Mouse (Mus musculus): Measurements from ENCODE around the gene Gm20388.

Gm20388 gene

DNA sequence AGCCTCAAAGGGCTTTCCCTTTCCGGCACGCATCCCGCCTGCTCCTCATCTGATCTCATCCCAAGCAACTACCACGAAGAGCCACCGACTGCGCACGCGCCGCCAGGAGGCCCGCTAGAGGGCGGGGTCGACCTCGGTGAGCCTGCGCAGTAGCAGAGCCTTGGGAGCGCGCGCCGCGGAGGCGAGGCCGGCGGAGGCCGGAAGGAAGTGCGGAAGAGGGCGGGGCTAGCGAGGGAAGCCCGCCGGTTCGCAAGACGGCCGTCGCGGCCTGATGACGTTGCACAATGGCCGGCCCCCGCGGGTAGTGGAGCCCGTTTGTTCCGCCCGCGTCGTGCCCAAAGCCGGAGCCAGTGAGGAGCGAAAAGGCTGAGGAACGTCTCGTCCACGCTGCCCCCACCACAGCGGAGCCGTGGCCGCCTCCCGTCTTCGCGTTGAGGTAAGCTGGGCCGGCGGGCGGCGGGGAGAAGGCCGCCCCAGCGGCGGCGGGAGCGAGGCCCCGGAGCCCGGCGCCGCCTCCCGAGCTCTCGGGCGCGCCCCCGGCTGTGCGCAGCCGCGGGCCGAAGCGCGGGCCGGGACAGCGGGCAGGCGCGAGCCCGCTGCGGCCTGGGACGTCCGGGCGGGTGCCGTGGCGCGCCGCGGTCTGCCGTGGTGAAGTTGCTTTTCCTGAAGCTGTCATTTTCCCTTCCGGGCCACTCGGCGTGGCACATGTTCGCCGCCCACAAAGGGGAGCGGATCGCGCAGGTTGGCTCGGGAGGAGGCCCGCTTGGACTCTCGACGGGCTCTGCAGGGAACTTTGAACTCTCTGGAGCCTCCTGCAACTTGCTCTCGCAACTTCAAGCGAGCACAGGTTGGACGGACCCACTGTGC lies 2466.0 kb downstream of the Gm20388 start, which contains the start of gene Zc3h18:
Gene Zc3h18, plus strand, starts transcription at position 245 of the 867 bp plus-strand sequence.
- DNase-seq (ENCODE audit: low read depth, low spot score): peak; percentile 99

DNA sequence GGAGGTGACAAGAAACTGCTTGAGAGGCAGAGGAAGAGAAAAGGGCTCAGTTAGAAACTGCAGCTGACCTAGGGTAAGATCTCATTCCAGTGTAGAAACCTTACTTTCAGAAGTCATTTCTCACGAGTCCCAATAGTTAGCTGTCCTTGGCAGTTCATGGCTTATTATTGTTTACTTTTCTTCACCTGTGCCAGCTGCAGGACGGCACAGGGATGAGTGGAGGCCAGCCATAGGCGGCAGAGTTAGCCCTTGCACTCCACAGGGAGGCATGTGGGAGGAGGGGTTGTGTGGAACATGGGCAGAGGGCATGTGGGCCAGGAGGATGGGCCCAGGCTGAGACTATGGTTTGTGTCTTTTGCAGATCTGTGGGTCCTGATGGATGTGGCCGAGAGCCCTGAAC lies 2472.4 kb downstream of the Gm20388 start:
- DNase-seq (ENCODE audit: low read depth, low spot score): no peak

DNA sequence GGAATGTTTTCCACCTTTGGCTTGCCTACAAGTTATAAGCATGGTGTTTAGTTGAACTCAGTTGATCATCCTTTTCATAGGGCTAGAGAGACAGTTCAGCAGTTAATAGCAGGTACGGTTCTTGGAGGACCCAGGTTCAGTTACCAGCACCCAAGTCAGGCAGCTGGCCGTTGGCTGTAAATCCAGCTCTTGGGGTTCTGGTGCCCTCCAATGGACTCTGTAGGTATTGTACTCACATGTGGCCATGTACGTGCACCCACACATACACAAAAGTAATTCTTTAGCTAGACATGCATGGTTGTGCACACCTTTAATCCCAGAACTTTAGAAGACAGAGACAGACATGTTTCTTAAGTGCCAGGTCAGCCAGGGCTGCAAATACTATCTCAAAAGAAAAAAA lies 2478.7 kb downstream of the Gm20388 start:
- peak; percentile 61 for DNase-seq (ENCODE audit: low read depth, low spot score)

DNA sequence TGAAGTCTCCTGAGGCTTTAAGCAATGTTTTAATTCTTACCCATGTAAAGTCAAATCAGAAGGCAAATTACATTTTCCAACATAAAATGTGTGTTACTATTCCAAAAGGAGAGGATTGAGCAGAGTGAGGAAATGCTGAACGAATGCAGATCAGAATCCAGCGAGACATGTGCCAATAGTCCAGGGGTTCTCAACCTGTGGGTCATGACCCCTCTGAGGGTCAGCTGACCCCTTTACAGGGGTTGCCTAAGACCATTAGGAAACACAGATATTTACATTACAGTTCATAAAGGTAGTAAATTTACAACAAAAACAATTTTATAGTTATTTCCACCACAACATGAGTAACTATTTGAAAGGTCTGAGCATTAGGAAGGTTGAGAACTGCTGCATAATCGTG lies 2480.1 kb downstream of the Gm20388 start:
- no peak for DNase-seq (ENCODE audit: low read depth, low spot score)

DNA sequence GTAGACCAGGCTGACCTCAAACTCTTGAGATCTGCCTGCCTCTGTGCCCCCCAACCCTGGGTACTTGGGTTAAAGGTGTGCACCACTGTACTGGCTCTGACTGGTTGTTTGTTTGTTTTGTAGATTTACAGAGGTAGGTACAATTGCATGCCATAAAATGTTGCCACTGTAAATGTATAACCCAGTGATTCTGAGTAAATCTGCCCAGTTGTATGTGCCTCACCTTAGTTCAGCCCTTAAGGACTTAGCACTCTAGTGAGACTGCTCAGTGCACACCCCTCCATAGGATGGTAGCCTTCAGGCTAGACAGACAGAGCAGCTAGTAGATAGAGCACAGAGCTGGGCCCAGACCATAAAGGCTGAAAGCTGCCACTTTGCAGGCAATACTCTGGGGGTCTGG lies 2483.1 kb downstream of the Gm20388 start:
- no peak for DNase-seq (ENCODE audit: low read depth, low spot score)

DNA sequence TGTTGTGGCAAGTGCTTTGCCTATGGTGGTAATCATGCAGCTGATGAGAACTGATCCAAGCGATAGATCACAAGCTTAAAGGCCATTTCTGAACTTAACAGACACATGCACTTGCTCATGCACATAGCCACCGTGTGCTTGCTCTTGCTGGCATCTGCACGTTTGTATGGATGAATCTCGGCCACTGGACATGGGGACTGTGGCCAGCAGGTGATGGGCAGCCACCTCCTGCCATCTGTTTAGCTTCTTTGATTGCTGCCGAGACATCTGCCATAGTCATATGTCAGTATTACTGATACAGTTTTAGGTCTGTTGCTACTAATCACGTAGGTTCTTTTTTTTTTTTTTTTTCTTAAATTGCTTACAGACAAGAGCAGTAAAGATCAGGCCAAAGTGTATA lies 2484.7 kb downstream of the Gm20388 start:
- no peak for DNase-seq (ENCODE audit: low read depth, low spot score)

DNA sequence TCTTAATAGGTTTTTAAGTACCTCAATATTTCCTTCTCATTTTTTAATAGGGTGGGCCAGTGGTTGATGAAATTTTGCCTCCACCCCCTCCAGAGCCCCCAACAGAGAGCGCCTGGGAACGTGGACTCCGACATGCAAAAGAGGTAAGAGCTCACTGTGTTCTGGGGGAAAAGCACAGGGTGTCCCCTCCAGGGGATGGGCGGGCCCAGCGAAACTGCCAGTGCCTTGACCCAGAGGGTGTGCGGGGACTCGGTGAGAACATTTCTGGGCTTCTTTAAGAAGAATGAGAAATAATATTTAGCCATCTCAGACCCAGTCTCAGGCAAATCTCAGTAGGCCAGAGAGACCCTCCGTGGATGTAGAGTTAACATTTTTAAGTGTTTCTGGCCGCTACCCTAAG lies 2487.5 kb downstream of the Gm20388 start:
- no peak for DNase-seq (ENCODE audit: low read depth, low spot score)

DNA sequence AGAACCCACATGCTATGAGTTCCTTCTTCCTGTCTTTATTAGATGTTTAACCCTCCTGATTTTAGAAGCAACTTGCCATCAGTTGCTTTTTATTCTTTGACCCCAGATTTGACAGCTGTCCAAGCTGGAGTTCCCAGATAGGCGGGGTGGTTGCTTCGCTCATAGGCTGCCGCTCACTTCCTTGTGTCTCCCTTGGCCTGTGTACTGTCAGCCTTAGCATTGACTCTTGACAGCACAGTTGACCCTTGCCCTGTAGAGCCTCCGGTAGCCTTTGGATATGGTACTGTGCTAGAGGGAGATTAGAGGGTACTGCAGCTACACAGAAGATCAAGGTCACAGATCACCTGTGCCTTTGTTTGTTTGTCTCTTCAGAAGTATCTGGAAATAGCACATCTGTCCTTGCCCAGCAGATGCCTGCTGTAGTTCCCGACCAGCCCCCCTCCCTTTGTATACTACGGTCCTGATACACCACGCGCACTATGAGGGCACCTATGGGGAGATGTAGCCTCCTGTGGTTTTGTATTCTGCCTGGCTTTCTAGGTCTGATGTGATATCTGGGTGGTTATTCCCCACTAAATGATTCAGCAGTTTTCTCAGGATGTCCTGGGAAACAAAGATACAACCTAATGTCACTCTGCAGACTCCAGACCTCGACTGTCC lies 2494.6 kb downstream of the Gm20388 start:
- DNase-seq (ENCODE audit: low read depth, low spot score): no peak

DNA sequence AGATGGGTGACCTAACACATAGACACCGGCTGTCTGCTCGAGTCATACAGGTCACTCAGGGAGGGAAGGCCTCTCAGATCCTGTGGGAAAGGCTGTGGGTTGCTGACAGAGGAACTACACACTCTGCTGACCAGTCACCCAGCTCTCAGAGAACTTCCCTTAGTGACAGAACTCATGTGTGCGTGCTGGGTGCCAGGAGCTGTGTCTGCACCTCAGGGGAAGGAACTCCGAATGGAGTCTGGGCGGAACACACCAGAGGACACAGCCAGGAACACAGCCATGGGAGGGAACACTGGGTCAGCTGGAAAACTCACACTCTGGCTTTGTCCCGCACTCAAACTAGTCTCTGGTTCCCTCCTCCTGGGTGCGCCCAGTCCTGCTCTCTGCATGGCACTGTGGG lies 2497.0 kb downstream of the Gm20388 start:
- no peak for DNase-seq (ENCODE audit: low read depth, low spot score)

DNA sequence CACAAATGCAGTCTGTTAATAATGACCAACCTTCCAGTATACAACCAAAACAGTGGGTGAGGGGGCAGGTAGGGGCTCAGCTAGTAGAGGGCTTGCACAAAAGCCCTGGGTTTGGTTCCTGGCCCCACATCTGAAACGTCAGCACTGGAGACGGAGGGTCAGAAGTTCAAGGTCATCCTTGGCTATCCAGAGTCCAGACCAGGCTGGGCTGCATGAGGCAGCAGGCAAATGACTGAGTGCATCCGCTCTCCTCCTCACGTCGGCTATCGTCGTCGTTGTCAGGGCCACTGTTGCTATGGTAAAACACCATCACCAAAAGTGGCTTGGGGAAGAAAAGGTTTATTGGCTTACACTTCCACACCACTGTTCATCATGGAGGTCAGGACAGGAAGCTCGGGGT lies 2503.7 kb downstream of the Gm20388 start:
- peak; percentile 73 for DNase-seq (ENCODE audit: low read depth, low spot score)

DNA sequence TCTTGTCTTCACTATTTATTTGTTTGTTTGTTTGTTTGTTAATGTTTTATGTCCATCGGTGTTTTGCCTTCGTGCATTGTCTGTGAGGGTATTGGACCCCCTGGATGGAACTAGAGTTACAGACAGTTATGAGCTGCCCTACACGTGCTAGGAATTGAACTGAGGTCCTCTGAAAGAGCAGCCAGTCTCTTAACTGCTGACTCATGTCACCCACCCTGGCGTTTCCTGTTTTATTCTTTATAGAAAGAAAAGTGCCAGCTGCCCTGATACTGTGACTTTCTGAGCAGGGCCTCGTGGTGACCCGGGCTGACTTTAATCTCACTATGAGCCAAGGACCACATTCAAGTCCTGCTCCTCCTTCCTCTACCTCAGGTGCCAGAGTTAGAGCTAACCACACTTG lies 2504.9 kb downstream of the Gm20388 start:
- no peak for DNase-seq (ENCODE audit: low read depth, low spot score)

DNA sequence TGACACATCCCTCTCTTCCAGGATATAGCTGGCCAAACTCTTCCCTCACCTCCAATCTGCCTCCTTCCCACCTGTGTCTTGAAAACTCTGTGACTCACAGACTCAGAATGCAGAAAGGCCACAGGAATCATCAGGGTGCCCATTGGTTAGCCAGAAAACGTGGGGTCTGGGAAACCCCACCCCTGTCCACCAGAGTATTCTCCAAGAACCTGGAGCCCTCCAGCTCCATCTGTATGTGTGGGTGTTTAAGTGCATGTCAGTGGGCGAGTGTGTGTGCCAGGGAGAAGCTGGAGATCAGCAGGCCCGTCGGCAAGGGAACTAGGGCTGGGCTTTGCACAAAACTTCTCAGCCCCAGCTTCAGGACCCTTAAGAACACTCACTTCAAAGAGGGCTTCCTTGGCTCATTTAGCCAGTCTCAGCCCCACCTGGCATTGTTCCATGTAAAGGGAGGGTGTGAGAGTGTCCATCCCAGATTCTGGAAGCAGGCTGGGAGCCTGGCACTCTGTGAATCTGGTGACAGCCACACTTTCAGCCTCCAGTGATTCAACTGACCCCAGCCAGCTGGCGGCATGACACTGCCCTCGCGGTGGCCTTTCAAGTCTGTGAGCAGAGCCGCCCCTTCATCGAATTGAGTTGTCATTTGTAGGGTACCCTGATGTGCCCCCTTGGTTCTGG lies 2509.4 kb downstream of the Gm20388 start:
- no peak for DNase-seq (ENCODE audit: low read depth, low spot score)

DNA sequence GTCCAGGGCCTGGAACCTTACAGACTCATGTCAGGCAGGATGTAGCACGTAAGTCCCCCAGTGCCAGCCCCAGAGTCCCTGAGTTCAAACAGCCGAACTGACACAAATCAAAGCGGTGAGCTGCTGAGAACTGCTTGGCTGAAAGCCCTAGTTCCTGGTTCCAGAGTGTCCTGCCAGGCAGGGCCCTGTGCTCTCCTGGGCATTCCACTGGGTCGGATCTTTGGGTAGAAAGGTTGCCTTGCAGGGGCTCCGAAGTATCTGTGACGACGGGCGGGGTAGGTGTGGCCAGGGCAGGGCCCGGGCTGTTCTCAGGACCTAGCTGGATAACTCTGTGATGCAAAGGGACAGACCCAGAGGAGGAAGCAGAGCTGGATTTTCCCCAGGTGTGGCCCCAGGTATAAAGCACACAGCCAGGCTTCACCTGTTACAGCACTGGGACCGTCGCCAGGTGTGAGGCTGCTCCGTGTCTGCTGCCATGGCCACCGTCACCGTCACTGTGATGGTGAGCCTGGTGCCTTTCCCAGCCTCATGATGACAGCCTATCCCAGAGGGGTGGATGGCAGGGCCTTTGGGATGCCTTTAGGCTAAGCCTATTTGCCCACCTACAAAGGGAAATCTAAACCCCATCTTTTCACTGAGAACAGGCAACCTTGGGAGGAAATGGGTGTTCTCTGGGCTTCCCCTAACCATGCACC lies 2510.9 kb downstream of the Gm20388 start, which contains the start of gene Il17c:
Gene Il17c, plus strand, starts transcription at position 645 of the 695 bp plus-strand sequence.
- no peak for DNase-seq (ENCODE audit: low read depth, low spot score)

DNA sequence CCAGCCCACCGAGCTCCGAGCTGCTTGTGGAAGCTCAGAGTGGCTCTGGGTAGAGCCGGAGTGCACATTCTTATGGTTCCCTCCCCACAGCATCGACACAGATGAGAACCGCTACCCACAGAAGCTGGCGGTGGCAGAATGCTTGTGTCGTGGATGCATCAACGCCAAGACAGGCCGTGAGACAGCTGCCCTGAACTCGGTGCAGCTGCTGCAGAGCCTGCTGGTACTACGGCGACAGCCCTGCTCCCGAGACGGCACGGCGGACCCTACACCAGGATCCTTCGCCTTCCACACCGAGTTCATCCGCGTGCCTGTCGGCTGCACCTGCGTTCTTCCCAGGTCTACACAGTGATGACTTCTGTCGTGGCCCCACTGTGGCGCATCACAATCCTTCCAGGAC lies 2512.6 kb downstream of the Gm20388 start:
- no peak for DNase-seq (ENCODE audit: low read depth, low spot score)

DNA sequence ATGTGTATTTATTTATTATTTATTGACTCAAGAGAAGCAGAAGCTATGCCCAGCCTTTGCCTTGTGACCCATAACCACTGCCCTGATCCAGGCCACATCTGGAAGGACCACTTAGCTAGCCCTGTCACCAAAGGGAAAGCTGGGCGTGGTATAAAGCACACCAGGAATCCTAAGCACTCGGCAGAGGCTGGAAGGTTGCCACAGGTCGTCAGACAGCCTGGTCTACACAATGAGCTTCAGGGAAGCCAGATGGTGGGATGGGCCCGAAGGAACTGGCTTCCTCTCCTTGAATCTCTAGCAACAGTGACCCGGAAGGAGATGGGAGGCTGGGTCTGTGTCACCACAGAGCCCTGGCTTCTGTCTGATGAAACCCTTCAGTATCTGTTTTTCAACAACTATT lies 2513.0 kb downstream of the Gm20388 start:
- peak; percentile 73 for DNase-seq (ENCODE audit: low read depth, low spot score)

DNA sequence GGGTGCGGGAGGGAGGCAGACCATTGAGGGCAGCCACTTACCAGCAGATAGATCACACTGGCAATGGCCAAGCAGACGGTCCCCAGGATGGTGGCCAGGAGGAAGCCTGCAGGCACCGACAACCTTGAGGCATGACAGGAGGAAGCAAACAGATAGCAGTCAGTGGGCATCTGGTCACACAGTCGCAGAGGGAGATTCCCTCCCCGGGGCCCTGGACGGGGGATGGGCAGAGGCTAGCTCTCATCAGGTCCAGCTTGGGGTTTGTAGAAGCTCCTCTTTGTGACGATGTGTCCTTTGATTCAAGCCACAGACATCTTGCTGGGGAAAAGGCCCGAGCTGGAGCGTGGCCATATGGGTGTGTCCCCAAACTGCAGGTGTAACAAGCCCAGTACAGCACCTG lies 2515.5 kb downstream of the Gm20388 start:
- DNase-seq (ENCODE audit: low read depth, low spot score): no peak

DNA sequence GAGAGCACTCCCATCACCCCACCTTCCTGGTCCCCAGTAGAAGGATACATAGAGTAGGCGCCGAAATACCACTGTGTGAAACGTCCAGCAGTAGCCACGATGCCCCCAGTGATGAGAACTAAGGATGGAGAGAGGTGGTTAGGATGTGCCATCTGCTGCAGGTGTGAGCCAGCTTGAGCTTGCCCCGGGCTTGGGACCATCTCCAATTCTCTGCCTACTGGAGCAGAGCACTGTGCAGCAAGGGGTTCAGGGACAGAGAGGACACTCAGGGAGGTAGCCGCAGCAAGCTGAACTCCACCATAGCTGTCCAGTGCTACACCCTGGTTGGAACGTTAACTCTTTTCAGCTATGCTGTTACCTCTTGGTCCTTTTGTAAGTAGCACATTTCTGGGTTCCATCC lies 2517.0 kb downstream of the Gm20388 start:
- no peak for DNase-seq (ENCODE audit: low read depth, low spot score)

DNA sequence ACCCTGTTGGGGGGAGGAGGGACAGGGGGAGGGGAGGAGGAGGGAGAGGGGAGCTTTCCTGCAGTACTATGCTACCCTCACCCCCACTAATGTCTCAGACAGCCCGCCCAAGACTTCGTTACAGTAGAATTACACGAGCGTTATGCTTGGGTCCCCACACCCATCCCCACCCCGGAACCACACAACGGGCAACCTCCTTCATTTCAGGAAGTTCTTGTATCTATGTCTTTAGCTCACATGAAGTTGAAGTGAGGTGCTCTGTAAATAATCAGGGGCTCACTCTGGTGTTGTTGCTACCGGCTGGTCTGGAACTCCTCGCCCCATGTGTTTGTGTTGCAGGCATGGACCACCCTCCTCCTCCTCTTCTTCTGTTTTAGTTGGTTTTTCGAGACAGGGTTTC lies 2517.5 kb downstream of the Gm20388 start:
- DNase-seq (ENCODE audit: low read depth, low spot score): no peak

DNA sequence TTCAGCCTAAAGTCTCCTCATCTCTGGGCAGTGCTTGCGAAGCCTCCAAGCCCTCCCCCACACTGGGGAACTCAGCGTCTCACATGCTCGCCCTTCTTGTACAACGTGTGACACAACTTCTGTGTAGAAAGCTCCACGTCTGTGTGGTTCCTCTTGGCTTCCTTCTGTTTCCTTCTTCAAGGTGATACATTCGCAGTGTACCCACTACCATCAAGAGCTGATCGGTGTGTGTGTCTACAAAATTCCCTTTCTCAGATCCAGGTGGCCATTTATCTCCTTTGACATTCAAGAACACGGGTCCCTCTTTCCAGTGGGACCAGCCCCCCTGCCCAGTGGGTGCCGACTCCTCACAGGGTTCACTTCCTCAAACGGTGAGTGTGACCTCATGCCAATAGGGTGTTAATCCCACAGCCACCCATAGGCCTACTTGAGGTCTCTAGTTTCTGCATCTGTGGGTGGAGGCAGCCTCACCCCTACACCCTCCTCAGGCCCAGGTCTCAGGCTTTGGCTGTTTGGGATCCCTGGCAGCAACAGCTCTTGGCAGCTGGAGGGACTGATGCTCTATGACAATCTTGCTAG lies 2519.5 kb downstream of the Gm20388 start:
- no peak for DNase-seq (ENCODE audit: low read depth, low spot score)

DNA sequence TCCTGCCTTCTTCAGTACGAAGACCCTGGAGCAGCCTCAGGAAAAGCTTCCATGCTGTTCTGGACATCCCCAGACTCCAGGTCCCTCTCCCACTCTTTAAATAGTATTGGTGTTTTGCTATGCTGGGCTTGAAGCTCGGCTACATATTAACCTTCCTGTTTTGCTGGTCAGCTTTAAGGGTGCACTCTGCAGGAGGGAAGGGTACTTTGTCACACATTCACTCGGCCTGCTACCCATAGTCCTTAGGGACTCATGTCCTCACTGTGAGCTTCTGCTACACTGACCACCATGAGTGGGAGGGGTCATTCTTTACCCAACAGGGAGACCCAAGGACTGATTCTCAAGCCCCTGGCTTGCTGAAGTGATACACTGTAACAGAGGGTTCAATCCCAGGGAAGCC lies 2520.0 kb downstream of the Gm20388 start:
- no peak for DNase-seq (ENCODE audit: low read depth, low spot score)

DNA sequence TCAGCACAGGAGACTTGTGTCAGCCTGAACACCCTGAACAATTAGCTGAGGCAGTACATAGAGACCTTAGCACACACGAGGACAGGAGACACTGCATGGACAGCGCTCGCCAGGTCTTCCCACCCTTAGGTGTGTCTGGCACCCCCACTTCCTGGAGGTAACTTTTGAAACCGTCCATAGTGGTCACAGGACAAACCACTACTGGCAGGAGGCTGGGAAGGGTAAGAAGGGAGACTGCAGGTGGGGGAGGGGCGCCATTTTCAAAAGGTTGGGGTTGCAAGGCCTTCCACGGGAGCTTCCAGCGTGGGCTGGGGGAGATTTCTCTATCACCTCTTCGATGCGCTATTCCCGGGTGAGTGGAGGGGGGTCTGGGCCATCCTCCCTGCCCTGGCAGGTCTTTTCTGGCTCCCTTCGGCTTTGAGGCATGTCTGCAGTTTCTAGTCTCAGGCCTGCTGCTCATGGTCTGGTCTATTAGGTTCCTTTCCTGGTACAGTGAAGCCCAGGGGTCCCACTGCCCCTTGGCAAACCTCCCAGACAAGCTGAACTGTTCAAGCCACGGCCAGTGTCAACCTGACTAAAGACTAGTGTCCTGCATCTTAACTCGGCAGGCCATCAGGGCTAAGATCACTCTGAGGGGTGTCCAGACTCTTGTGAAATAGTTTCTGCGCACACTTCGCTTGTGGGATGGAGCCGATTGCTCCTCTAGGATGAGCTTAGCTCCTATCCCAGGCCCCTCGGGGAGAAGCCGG lies 2521.2 kb downstream of the Gm20388 start:
- DNase-seq (ENCODE audit: low read depth, low spot score): no peak

Measured in ES-CJ7 (cell line).